ENCODE assay signal across 17 mouse cellular contexts in genomic region chr17:64725214-64725613, GRCm38 (mm10).
"Had no signal": no experiment of that assay in that cellular context is flagged by ENCODE, and none has a peak within 500 bp of the region (broad histone marks: within the 10 kb centered on the region; RNA-seq: fewer than 3 reads in every experiment).

No protein-coding gene starts in this region.

- H3K27ac ChIP-seq: liver, embryonic 15.5 days; lung, embryonic 15.5 days; macrophage; midbrain, embryonic 13.5 days; midbrain, embryonic 15.5 days; neural tube, embryonic 12.5 days; stomach, embryonic 15.5 days; stomach, postnatal 0 days had no signal

- H3K4me1 ChIP-seq: liver, embryonic 15.5 days; lung, embryonic 15.5 days; midbrain, embryonic 13.5 days; midbrain, embryonic 15.5 days; neural tube, embryonic 12.5 days; stomach, embryonic 15.5 days had no signal

- DNase-seq: liver, postnatal 0 days; lung, adult 2 months; lung, postnatal 14 days; lung, postnatal 36 days; right cerebral cortex, postnatal 14 days; thymus, postnatal 14 days; thymus, postnatal 4 days had no signal

- H3K9me3 ChIP-seq: liver, embryonic 15.5 days; lung, embryonic 15.5 days; megakaryocyte, embryonic 14.5 days; midbrain, embryonic 13.5 days; midbrain, embryonic 15.5 days; neural tube, embryonic 12.5 days; stomach, embryonic 15.5 days had no signal

- ATAC-seq: liver, postnatal 0 days; midbrain, embryonic 13.5 days; midbrain, embryonic 15.5 days had no signal

- H3K4me3 ChIP-seq: liver, embryonic 15.5 days; lung, embryonic 15.5 days; megakaryocyte, embryonic 14.5 days; midbrain, embryonic 13.5 days; midbrain, embryonic 15.5 days; neural tube, embryonic 12.5 days; stomach, embryonic 15.5 days had no signal

- H3K36me3 ChIP-seq: lung, embryonic 15.5 days; midbrain, embryonic 13.5 days; midbrain, embryonic 15.5 days; neural tube, embryonic 12.5 days; stomach, embryonic 15.5 days had no signal

- H3K27me3 ChIP-seq: liver, embryonic 15.5 days; lung, embryonic 15.5 days; megakaryocyte, embryonic 14.5 days; midbrain, embryonic 13.5 days; midbrain, embryonic 15.5 days; neural tube, embryonic 12.5 days; stomach, embryonic 15.5 days had no signal

- H3K9ac ChIP-seq: liver, embryonic 15.5 days; liver, postnatal 0 days; lung, embryonic 15.5 days; midbrain, embryonic 13.5 days; midbrain, embryonic 15.5 days; neural tube, embryonic 12.5 days; stomach, embryonic 15.5 days had no signal

- H3K4me2 ChIP-seq: liver, embryonic 15.5 days; lung, embryonic 15.5 days; midbrain, embryonic 11.5 days; midbrain, embryonic 13.5 days; midbrain, embryonic 15.5 days; neural tube, embryonic 12.5 days; stomach, embryonic 15.5 days had no signal
